Mouse (Mus musculus) thymus, postnatal 10 days (tissue): ENCODE data around the gene Prkn.

Source experiments
- DNase-seq, 2 experiments: peaks; one replicate each; pipeline ENCODE4 v3.0.0; 2021; ENCODE audit warnings: low spot score in 2 of 2

Gene Prkn

DNA sequence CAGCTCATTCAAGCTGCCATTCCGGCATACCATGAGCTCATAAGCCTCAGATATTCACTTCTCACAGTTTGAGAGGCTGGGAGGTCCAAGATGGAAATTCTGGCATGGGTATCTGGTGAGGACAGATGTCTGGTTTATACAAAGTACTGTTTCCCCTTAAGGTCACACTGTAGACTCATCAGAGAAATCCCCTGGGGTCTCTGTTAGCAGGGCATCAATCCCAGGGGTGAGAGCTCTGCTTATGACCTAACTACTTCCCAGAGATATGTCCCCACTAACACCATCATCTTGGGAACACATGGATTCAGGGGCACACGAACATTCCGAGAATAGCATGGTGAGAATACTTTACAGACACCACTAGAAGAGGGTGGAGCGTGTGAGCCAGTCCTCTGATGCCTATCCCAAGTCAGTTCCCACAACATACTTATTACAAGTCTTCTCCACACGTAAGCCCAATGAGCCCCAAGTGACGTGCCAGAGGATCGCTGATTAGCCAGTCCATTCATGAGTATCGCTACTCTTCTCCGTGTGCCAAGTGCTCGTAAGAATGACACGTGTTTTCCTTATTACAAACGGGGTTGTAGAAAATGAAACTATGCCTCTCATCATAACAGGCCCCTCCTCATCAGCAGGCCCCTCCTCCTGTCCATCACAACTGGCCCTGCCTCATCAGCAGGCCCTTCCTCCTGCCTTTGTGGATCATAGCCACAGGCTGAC is 895.1 kb downstream of the Prkn start:
- no peak for DNase-seq

DNA sequence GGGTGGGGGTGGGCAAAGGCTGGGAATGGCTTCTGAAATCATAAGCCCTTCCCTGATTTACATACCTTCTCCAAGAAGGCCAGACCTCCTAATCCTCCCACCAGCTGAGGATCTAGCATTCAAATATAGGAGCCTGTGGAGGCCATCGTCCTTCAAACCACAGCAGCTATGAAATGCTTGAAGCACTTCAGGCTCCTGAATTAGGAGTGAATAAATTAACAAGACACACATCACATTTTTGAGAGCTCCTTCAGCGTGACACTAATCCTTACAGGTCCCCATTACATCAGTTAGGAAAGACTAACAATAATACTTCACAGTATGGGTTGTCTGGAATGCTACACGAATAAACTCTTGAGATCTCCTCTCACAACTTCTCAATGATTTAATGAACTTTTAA is 896.3 kb downstream of the Prkn start:
- DNase-seq = no peak

DNA sequence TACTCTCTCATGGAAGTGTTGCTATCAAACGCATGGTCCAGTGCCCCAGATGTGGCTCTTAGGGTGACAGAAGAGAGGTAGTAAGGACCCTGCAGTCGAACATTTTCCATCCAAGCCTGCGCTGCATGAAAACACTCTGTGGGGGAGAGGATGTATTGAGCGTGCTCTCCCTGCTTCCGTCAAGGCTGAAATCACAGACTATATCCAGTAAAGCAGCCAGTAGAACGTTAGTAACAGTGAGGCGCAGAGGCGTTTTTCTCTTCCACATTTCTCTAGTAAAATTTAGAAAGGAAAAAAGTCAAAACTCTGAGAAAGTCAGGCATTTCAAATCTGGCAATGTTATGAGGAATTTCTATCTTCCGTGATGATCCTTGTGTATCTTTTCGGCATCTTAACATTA is 897.7 kb downstream of the Prkn start:
- no peak for DNase-seq

DNA sequence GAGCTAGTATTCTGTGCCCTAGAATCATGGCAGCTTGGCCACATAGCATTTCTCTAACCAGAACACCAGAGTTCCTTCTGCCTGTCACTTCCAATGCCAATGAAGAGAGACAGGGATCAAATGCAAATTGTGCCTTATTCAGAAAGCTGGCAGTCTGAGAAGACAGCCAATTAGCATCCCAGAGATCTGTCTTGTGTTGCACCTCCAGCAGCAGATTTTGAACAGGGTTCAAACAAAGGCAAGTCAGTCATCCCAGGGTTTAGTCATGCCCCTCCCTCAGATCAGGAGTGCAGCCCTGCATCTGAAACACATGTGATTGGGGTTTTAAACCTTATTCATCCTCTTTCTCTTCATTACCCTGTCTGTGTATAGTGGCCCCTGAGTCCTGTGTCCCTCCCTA is 900.5 kb downstream of the Prkn start:
- DNase-seq = no peak

DNA sequence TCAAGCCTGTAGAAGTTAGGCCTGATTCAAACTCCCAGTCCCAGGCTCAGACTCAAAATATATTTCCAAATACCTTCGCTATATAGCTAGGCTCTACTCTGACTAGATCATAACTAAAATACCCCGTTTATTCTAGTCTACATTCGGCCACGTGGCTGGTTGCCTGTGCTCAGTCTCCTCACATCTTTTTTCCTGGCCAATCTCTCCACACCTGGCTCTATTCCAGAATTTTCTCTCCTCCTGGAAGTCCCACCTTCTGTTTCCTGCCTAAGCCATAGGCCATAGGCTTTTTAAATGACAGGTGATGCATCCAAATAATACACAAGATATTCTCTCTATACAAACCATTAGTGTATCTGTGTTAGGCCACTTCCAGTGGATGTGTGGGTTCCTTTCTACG is 901.0 kb downstream of the Prkn start:
- DNase-seq = no peak

DNA sequence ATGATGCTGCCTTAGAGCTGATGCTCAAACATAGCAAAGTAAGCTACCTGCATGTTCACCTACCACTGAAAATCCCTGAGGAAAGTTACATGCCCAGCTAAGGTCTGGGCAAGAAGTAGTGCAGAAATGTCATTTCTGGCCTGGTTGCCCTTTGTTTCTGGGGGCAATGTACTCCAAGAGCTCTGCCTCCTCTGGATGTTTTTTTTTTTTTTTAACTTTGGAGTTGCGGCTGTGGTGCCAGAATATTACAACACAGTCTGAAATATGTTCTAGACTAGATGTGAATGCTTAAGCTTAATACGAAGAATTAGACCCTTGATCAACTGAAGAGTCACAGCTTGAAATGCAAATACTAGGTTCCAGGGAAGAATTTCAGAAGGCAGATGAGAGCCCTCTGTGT is 911.1 kb downstream of the Prkn start:
- DNase-seq = no peak

DNA sequence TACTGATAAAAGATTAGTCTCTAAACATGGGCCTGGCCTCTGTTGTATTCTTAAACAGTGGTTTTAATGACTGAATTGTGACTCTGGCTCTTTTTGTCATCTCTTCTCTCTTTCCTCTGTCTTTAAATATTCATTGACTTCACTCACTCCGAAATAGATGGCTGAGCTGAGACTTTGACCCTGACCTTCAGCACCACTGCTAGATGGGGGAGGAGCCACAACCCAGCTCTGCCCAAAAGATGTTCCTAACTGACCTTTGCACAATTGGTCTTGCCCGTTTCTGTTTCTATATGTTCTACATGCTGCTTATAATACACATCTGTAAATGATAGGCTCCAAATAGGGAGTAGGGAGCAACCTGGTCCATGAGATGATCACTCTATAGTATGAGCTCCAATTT is 912.5 kb downstream of the Prkn start:
- DNase-seq = no peak

DNA sequence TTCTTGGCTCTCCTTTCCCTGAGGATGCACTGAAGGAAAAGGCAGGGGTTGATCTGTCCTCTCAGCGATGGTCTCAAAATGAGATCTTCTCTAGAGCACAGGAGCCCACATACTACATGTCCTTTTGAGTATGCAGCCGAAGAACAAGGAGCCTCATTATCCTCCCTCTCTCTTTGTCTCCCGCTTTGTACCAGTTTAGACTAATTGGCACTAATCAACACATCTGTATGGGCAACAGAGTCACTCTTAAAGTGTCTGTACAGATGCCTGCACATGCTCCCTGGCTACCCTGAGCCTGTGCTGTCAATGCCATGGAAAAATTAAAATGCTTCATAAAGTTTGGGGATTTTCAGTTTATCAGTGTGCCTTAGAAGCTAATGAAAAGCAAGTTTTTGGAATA is 924.9 kb downstream of the Prkn start:
- no peak for DNase-seq

DNA sequence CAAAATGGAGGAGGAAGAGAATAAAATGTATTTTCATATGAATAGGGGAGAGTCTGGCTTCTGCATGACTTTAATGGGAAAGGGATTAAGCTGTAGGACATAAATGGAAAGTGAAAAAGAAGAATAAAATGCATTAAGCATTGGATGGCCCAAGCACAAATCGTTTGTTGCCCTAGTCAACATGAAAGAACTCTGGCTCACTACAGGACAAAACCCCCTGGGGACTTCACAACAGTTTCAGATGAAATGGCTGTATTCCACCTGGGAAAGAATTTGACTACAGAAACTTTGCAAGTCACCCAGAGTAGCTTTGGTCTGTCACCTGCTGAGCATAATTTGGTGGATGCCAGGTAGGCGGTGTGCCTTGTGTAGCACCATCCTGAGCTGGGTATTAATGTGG is 925.4 kb downstream of the Prkn start:
- no peak for DNase-seq

DNA sequence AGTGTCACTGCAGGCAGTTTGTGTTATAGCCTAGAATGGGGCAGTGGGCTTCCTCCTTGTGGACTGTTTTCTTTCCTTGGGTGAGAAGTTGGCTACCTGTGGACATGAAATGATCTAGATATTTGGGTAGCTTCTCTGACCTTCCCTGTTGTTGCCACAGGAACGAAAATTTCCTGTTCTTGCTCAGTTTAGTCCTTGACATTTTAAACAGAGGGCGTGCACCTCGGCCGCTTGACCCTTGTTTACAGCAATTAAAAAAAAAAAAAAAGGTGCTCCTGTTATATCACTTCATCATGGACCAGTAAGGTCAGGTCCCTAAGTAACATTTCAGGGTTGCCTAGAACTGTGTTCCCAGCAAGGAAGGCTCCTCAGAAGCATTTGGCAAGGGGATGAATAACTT is 927.1 kb downstream of the Prkn start:
- no peak for DNase-seq

DNA sequence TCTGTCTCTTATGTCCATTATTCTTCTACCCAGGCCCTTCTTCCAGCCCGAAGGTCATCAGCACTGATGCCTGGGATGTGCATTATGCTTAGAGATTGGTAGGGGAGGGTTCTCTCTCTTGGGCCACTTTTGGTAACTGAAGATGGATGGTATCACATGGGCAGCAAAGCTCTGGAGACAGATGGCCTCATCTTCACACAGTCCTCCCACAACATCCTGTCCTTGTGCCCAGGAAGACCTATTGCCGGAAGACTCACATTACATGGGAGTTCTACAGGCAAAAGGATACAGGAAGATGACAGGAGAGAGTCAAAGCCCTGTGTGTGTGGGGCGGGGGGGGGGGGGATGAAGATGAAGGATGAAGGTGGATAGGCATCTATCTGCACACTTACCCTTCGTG is 928.2 kb downstream of the Prkn start:
- DNase-seq = no peak

DNA sequence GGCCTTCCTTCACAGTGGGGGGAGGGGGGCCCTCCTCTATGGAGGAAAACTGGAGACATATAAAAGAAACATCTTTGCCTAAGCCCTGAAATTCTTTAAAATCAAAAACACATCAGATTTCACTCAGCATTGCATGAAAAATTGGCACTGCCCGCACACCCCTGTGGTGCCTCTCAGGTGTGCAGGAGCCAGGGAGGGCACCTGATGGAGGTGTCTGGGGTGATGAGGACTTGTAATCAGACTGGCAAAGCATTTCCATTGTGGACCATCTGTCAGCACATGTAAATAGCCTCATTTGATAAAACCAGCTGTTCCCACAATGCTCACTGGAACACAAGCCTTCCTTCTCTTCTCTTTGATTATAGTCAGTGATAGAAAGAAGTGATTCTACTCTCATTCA is 928.8 kb downstream of the Prkn start:
- DNase-seq = no peak

DNA sequence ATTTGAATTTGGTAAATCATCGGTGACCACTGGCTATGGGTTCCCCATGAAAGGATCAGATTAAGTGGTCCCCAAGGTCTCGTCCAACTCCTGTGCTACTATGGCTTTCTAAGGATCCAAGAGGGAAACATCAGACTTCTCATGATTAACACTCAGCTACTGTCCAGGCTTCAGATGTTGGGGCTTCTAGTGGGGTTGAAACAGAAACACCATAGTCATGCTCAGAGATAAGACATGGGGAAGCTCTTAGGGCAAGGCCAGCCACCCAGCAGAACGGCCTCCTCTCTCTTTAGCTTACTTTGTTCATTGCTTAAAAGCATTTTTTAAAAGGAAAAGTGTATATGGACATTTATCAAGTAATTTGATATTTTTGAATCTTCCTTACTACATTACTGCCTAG is 929.3 kb downstream of the Prkn start:
- DNase-seq = no peak

DNA sequence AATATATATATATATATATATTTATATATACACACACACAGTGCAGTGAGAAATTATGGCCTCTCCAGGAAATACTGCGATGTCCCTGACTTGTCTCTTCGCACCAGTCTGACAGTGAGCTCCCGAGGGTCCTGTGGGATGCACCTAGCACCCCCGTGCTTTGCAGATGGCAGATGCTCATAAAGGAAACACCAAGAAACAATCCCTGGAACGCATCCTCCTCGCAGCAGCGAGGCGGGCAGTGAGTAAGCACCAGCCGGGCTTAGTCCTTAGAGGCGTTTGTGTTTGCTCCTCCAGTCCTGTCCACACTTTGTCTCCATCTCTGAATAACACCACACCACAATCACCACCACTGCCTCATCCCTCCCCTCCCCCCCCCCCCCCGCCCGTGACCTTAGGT is 939.4 kb downstream of the Prkn start:
- no peak for DNase-seq

DNA sequence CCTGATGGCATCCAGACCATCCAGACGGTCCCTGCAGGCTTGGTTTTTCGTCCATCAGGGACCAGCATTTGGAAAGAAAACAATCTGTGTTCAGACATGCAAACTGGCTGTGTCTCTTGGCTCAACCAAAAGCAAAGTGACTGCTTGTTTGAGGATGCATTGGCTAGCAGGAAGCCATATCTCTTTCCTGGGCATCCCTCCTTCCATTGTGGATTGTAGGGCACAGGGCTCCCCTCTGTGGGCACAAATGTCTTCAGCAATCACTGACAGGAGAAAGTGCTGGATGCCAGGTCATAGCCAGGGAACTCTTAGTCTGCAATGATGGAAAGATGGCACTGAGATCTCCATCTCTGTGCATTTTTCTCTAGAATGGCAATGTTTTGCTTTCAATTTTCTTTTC is 939.8 kb downstream of the Prkn start:
- no peak for DNase-seq

DNA sequence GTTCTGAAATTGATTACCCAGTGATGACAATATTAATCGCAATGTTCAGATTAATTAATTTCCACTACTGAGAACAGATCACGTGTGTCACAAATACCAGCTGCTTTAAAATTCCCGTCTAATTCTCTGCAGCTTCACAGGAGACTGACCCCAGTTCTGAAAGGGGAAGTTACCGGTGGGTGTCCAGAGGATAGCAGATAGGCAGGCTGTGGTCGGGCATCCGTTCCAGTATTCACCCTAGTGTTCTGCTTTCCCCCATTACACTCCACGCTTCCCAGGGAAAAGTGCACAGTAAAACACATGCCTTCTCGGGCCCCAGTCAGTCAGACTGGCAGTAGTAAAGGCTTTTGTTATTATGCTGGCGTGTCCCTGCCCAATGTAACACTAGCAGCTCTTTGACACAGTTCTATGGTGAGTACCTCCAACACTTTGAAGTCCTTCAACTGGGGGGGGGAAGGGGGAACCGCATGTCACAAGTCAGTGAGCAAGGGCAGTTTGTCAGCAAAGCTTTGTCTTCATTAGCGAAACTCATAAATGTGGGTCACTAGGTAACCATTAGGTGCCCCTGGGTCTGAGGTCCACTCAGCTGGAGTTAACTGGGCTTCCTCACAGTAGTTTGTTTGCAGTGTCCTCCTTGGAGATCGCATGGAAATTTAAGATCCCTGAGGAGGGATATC is 940.8 kb downstream of the Prkn start:
- no peak for DNase-seq

DNA sequence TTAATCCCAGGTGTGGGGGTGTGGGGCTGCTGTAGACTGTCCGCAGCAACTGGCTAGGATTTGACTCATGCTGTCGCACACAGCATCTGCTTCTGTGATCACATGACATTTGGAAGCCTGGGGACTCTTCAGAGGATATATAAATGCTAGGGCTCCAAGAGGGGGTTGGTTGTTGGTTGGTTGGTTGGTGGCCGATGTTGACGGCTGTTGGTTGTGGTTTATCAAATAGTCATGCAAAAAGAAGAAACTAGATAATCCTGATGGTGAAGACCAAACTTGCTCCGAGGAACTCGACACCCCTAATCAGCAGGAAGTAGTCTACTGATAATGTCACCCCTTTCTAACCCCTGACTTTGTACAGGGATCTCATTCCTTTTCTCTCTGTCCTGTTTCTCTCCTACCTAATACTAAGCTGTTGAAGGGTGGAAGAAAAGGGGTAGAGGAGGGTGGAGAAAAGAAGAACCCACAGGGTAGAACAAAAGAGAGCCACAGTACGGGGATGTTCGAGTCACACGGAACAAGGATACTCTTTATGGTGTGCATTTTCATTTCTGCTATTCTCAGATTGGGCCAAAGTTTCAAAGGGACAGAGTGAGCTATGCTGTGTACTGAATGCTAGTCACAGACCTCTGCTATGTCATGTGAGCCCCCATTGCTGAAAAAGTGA is 948.2 kb downstream of the Prkn start:
- DNase-seq = no peak

DNA sequence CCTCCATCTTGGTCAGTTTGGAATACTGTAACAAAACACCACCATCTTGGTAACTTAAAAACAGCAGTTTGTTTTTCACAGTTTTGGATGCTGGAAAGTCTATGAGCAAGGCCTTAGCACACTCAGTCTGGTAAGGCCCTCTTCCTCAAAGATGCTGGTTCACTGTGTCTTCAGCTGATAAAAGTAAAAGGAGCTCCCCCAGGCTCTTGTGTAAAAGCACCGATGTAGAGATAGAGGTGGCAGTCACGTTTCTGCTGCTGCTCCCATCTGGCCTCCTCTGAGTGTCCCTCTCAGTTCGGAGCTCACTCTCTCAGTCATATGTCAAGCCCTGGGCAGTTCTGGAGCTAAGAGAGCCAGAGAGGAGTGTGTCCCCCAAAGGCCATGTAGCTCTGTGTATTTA is 955.8 kb downstream of the Prkn start:
- DNase-seq = no peak

DNA sequence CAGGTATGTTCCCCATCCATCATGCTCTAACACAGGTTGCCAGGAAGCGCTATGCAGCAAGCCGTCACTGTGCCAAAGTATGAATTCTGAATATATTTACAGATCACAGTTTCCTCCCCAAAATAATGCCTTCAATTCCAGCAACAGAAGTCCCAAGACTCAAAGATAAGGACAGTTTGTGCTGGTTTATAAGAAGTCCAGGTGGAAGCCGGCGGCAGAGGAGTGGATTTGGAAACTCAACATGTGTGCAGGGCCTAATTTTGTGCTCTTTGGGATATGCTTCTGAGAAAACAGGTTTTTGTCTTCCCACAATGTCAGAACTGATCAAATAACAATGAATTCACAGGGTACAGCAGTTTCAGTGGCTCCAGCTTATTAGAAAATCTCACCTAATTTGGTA is 961.0 kb downstream of the Prkn start:
- DNase-seq = no peak

DNA sequence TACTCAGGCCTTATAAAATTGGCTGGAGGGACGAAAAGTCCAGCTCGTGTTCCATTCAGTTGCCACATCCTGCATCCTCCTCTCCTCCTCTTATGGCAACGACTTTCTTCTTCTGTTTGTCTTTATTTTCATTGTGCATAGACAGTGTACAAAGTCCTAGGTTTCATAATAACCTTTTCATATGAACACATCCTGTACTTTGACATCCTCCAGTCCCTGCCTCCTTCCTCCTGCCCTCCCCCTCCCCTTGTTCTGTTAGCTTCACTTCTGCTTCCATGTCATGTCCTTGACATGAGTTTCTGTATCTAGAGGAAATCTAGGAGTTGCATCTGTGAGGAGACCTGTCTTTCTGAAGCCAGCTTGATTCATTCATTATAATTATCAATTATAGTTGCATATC is 967.1 kb downstream of the Prkn start:
- DNase-seq = no peak

DNA sequence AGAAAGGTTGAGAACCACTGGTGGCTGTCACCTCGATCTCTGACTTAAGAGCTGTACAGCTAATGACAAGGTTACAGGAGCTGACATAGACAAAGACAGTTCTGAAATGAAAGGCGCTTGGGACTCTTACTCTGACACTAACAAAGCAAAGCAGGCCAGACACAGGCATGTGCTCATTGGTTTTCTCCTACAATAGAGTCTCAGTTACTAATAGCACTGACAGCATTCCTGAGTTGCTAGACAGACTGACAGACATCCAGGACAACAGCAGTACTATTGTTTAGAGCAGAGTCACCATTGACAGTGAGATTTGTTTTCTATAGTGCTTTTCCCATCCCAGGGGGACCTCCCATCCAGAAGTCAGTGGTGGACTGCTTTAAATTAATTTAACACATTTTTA is 977.7 kb downstream of the Prkn start:
- no peak for DNase-seq

DNA sequence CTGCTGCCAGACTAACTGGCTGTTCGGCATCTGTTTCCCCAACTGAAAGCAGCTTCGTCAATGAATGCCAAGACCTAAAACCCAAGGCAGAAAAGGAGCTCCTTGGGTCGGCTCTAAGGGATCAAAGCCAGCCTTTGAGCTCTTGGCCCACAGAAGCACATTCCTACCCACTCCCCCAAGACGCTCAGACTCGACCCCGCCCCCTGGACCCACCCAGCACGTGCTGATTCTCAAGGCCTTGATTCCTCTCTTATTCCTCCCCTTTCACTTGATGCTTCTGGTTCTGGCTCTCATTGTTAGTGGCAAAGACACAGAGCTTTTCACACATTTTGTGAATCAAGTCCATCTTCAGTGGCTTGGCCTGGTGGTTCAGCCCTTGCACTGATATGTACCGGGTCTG is 979.3 kb downstream of the Prkn start:
- no peak for DNase-seq

DNA sequence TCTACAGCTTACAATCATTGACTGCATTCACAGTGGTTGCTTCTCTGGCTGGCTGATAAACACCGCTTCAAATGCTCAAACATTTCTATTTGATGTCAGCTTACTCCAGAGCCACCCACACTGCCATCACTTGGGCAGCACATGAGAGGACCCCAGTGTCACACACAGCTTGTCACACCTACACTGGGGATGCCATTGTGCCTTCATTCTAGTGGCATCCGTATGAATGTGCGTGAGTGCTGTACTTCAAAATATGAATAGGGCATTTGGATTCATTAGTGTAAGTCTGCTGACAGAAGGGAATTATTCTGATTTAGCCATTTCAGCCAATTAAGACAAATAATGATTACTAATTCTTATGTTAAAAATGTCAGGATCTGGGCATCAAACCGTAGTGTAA is 980.6 kb downstream of the Prkn start:
- no peak for DNase-seq
